Mouse (Mus musculus) hindbrain, embryonic 14.5 days (tissue): ENCODE data around the gene Fbn1. TPM values are rescaled to one million over a fixed set of nuclear protein-coding genes. Genes with fewer than 3 reads are reported as not detected.

Source experiments
- ATAC-seq: fragments of 200-750 bp; cut with Nextera tagmentation; 2 replicates; pipeline ENCODE4 v1.8.0; 2017; ENCODE audit warnings: moderate number of reproducible peaks, mild to moderate bottlenecking, moderate TSS enrichment, moderate library complexity; ENCODE audit not compliant: low FRiP score
- DNase-seq: peaks from one replicate; pipeline ENCODE4 v3.0.0-alpha.2; 2015; ENCODE audit warnings: low spot score
- H3K27ac ChIP-seq: fragments of 300-500 bp; sonication (generic); 2 replicates; pipeline ENCODE4 v1.5.1; 2014; ENCODE audit warnings: mild to moderate bottlenecking, moderate library complexity
- H3K27me3 ChIP-seq: fragments of 300-500 bp; sonication (generic); 2 replicates; pipeline ENCODE4 v1.6.1; 2014; ENCODE audit warnings: mild to moderate bottlenecking, low read length, mixed read lengths; ENCODE audit not compliant: control insufficient read depth, insufficient read depth
- H3K36me3 ChIP-seq: fragments of 300-500 bp; sonication (generic); replicated peaks from 2 replicates; pipeline ENCODE4 v1.6.1; 2014; ENCODE audit not compliant: control insufficient read depth, insufficient read depth
- H3K4me1 ChIP-seq: fragments of 300-500 bp; sonication (generic); replicated peaks from 2 replicates; pipeline ENCODE4 v1.6.1; 2014; ENCODE audit warnings: antibody characterized with exemption, low read length, mixed read lengths; ENCODE audit not compliant: control insufficient read depth, insufficient read depth
- H3K4me2 ChIP-seq: fragments of 300-500 bp; sonication (generic); replicated peaks from 2 replicates; pipeline ENCODE4 v1.6.1; 2014; ENCODE audit warnings: mild to moderate bottlenecking, moderate library complexity
- H3K4me3 ChIP-seq: fragments of 300-500 bp; sonication (generic); replicated peaks from 2 replicates; pipeline ENCODE4 v1.5.1; 2014; ENCODE audit warnings: mild to moderate bottlenecking, low read length
- H3K9ac ChIP-seq: fragments of 300-500 bp; sonication (generic); 2 replicates; pipeline ENCODE4 v1.6.1; 2014
- H3K9me3 ChIP-seq: fragments of 300-500 bp; sonication (generic); 2 replicates; pipeline ENCODE4 v1.6.1; 2016; ENCODE audit warnings: low read length; ENCODE audit not compliant: control insufficient read depth
- WGBS: fragments of 180-500 bp; shearing (Covaris S2); extraction: QIAGEN DNeasy Blood & Tissue Kit; methylation state at CpG from one replicate; pipeline ENCODE4 v1.1.7; 2014; 5-methylcytosine and 5-hydroxymethylcytosine counted together
- polyA plus RNA-seq: library from polyadenylated mRNA; unstranded; fragments of >200 nt; fragmentation: Nextera tagmentation; extraction: Ambion mirVana; gene quantifications from 2 replicates; pipeline ENCODE4 v1.2.1, GENCODE M21; 2014

Fbn1 gene
- 5.4 and 6.7 TPM in 2 replicates for polyA plus RNA-seq

DNA sequence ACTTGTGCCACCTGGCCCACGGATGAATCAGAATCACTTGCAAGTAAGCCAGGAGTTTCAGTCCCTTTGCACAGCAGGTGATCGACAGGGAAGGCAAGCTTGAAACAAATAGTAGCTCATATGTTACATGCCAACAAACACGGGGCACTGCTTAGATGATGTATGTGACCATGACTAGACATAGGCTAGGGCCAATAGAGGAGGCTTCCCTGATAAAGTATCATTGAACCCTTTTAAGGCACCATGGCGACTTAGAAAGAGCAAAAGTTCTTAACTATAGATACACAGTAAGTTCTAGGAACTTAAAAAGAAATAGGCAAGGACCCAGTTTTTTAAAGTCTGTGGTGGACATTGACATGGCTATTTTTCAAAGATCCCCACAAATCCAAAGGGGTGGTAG lies at the start of gene Fbn1:
TSS of gene Fbn1 (minus strand) at position 101 of the 400 bp plus-strand sequence.
- no peak for DNase-seq
- no peak within 1 kb of the TSS for H3K27ac ChIP-seq
- ATAC-seq: no peak
- H3K27me3 ChIP-seq: no peaks in the 10 kb centered on the region; the same call in 1 of the 2 replicates
- 83% methylated on average over 4 of the region's 4 CpGs for WGBS
- no peaks in the 10 kb centered on the region for H3K36me3 ChIP-seq
- H3K9ac ChIP-seq: peak within 1 kb of the TSS; percentile 72
- peak within 1 kb of the TSS; percentile 82 for H3K4me3 ChIP-seq
- peak within 1 kb of the TSS; percentile 98 for H3K4me2 ChIP-seq
- H3K4me1 ChIP-seq: peaks cover 8% of the 10 kb centered on the region; the same call in 1 of the 2 replicates
- H3K9me3 ChIP-seq: no peaks in the 10 kb centered on the region

DNA sequence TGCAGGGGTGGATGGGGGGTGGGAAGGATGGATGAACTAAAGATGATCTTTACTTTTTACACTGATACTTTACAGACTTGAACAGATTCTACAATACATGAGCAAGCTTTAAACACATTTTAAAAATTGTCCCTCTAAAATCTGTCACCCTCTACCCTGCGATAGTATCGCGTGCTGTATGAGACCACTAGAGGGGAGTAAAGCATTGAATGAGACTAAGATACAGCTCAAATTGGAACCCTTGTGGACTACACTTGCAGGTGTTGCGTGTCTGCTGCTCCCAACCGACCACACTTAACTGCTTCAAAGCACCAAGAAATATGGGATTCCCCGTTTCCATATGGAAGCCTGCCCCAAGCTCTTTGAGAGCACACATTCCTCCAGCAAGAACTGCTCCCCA lies 48.0 kb upstream of the Fbn1 start:
- no peak for DNase-seq
- H3K4me2 ChIP-seq: no peak overlapping the region
- ATAC-seq: no peak
- no peaks in the 10 kb centered on the region for H3K27me3 ChIP-seq
- H3K9ac ChIP-seq: no peak overlapping the region
- 0 out of 2 replicates have a peak, but pooled peaks cover 7% of the 10 kb centered on the region for H3K4me1 ChIP-seq
- no peak overlapping the region for H3K4me3 ChIP-seq
- 79% methylated on average over 6 of the region's 6 CpGs for WGBS
- H3K36me3 ChIP-seq: no peaks in the 10 kb centered on the region
- no peak overlapping the region for H3K27ac ChIP-seq
- H3K9me3 ChIP-seq: no peaks in the 10 kb centered on the region

DNA sequence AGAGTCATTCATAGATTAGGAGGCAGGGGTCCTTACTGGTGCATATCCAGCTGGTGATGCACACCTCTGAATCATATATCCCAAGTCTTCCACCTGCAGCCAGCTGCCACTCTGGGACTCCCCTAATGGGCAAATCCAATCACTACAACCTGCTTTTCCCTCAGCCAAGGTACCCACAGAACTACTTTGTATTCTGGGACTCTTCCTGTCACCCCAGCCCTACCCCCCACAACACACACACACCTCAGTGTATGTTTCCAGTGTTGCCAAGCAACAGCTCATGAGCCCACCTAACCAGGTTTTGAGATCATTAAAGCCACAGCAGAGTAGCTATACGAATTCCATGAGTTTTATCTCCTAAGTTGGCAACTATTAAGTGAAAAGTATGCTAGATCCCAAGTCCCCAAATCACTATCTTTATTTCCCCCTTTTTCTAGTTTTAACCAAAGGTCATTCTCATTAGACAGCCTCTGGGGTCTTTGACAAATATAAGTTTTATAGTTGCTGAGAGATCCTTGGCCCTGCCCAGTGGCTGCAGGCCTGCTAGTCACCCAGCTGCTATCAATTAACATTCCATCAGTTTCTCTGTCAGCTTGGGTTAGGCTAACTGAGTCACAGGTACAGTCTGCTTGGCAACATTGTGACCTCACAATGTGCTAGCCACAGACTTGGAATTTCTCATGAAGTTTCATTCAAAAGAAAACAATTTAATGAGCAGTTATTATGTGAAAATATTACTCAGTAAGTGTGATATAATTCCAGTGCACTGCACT lies 41.2 kb upstream of the Fbn1 start:
- DNase-seq (no peak), ATAC-seq (no peak)
- Histone ChIP-seq H3K27ac (no peak overlapping the region), H3K4me1 (no peaks in the 10 kb centered on the region), H3K9me3 (0 out of 2 replicates have a peak, but pooled peaks cover 3% of the 10 kb centered on the region), H3K36me3 (no peaks in the 10 kb centered on the region), H3K4me2 (no peak overlapping the region), H3K4me3 (no peak overlapping the region), H3K27me3 (no peaks in the 10 kb centered on the region), H3K9ac (no peak overlapping the region)
- WGBS: 73% methylated on average over 1 of the region's 1 CpGs

DNA sequence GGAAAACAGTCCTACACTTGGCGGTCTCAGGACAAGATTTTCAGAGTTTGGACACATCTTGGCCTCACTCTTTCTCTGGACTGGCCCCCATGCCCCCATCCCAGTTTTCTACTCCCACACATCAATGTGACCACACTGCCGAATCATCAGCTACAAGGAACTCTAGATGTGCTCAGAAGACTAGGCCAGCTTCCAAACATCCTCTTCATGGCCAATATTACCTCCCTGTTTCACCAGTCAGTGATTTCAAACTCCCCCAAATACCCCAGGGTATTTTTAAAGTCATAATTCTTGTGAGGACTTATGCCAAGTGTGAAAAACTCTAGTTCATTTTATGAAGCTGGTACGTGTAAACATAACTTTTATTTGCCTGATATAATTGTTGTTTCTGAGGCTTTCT lies 37.2 kb upstream of the Fbn1 start:
- H3K36me3 ChIP-seq: no peaks in the 10 kb centered on the region
- no peak overlapping the region for H3K4me3 ChIP-seq
- H3K27ac ChIP-seq: no peak overlapping the region
- H3K9me3 ChIP-seq: 0 out of 2 replicates have a peak, but pooled peaks cover 3% of the 10 kb centered on the region
- ATAC-seq: no peak
- H3K4me2 ChIP-seq: no peak overlapping the region
- H3K4me1 ChIP-seq: no peaks in the 10 kb centered on the region
- no peak overlapping the region for H3K9ac ChIP-seq
- WGBS: 88% methylated on average over 3 of the region's 3 CpGs
- no peaks in the 10 kb centered on the region for H3K27me3 ChIP-seq
- DNase-seq: no peak

GRCm38 (mm10) chr2:125543646-125544045 lies 35.9 kb upstream of the Fbn1 start:
- Histone ChIP-seq H3K4me3 (no peak overlapping the region), H3K9me3 (0 out of 2 replicates have a peak, but pooled peaks cover 3% of the 10 kb centered on the region), H3K4me1 (no peaks in the 10 kb centered on the region), H3K27ac (no peak overlapping the region), H3K36me3 (no peaks in the 10 kb centered on the region), H3K27me3 (no peaks in the 10 kb centered on the region), H3K4me2 (no peak overlapping the region), H3K9ac (no peak overlapping the region)
- WGBS: 83% methylated on average over 1 of the region's 1 CpGs
- ATAC-seq (no peak), DNase-seq (no peak)

DNA sequence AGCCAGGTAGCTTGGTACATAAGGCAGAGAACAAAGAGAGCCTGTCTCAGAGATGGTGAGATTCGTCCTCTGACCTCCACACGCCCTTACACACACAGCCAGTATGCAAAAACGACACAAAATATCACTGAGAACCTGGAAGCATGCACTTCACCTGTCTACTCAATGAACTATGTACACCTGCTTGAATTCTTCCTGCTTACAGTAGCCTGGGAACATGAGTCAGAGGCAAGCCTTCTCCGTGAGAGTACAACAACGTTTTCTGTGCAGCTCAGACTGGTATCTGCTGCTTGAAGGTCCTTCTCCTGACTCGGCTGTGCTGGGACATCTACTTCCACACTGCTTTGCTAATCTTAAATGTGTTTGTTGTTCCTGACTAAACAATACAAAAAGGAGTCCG lies 33.7 kb upstream of the Fbn1 start:
- WGBS: 85% methylated on average over 7 of the region's 7 CpGs
- no peak overlapping the region for H3K9ac ChIP-seq
- no peak overlapping the region for H3K4me2 ChIP-seq
- H3K36me3 ChIP-seq: no peaks in the 10 kb centered on the region
- no peak overlapping the region for H3K4me3 ChIP-seq
- ATAC-seq (no peak), DNase-seq (no peak)
- H3K9me3 ChIP-seq: 0 out of 2 replicates have a peak, but pooled peaks cover 3% of the 10 kb centered on the region
- no peaks in the 10 kb centered on the region for H3K27me3 ChIP-seq
- no peak overlapping the region for H3K27ac ChIP-seq
- no peaks in the 10 kb centered on the region for H3K4me1 ChIP-seq

DNA sequence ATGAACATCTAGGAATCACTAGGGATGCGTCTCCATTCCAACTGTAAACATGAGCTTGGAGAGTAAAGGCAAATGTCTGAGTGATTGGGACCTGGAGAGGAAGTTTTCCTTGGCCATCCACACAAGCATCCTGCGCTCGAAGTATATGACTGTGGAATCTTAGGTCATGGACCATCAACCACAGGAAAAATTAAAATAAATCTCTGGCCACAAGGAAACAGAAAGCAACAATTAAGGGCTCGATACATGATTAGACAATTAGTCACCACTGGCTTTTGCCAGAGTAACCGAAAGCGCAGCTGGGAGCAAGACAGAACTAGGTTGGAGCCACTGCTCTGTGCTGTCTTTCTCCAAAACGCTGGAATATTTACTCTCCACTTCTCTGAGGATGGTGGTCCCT lies 32.8 kb upstream of the Fbn1 start:
- Histone ChIP-seq H3K27me3 (no peaks in the 10 kb centered on the region), H3K4me2 (no peak overlapping the region), H3K9ac (no peak overlapping the region), H3K36me3 (no peaks in the 10 kb centered on the region), H3K9me3 (no peaks in the 10 kb centered on the region), H3K4me1 (no peaks in the 10 kb centered on the region), H3K4me3 (no peak overlapping the region), H3K27ac (no peak overlapping the region)
- no peak for ATAC-seq
- WGBS: 82% methylated on average over 7 of the region's 7 CpGs
- DNase-seq: no peak

DNA sequence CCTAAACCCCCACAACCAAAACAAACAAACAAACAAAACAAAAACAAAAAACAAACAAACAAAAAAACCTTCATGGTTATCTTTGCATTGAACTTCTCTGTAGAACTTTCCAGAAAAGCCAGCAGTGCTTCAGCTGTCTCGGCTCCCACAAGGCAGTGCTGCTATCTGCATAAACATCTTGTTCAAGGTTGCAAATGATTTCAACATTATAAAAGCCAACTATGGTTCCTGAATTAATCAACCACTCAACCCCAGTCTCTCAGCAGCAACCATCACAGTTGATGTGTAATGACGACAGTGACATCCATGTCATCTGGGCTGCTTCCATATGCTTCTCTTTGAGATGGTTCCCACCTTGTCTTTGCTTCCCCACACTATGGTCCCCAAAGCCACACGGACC lies 31.8 kb upstream of the Fbn1 start:
- whole genome bisulfite sequencing: 87% methylated on average over 3 of the region's 3 CpGs
- no peak for ATAC-seq
- H3K27me3 ChIP-seq: no peaks in the 10 kb centered on the region

GRCm38 (mm10) chr2:125530665-125531064 lies 22.9 kb upstream of the Fbn1 start:
- H3K4me3 ChIP-seq: no peak overlapping the region
- H3K9me3 ChIP-seq: no peaks in the 10 kb centered on the region
- ATAC-seq: no peak
- no peak overlapping the region for H3K27ac ChIP-seq
- H3K36me3 ChIP-seq: no peaks in the 10 kb centered on the region
- 78% methylated on average over 6 of the region's 6 CpGs for WGBS
- DNase-seq: no peak
- no peak overlapping the region for H3K9ac ChIP-seq
- H3K4me2 ChIP-seq: no peak overlapping the region
- H3K4me1 ChIP-seq: no peaks in the 10 kb centered on the region
- no peaks in the 10 kb centered on the region for H3K27me3 ChIP-seq

More for the DNA sequence above, 31.8 kb upstream of the Fbn1 start:
- no peak overlapping the region for H3K27ac ChIP-seq
- no peak overlapping the region for H3K4me2 ChIP-seq
- no peaks in the 10 kb centered on the region for H3K4me1 ChIP-seq
- DNase-seq: no peak
- H3K36me3 ChIP-seq: no peaks in the 10 kb centered on the region
- H3K4me3 ChIP-seq: no peak overlapping the region
- H3K9ac ChIP-seq: no peak overlapping the region
- H3K9me3 ChIP-seq: no peaks in the 10 kb centered on the region
